Mouse (Mus musculus): Measurements from ENCODE around the gene Armc9. TPM values are rescaled to one million over a fixed set of nuclear protein-coding genes. Genes with fewer than 3 reads are reported as not detected.

Armc9 gene
- polyA plus RNA-seq, 1 experiment from 2014 or later, result 34.6 TPM

- WGBS, result 80% methylated on average over 10 of the region's 10 CpGs
- no peaks in the 10 kb centered on the region for H3K27me3 ChIP-seq
- H3K4me2 ChIP-seq (replicated peaks), result no peak overlapping the region
- no peaks in the 10 kb centered on the region for H3K4me1 ChIP-seq
- H3K36me3 ChIP-seq, result no peaks in the 10 kb centered on the region
- H3K27ac ChIP-seq (replicated peaks), result no peak overlapping the region
- no peaks in the 10 kb centered on the region for H3K9me3 ChIP-seq
- ATAC-seq (replicated peaks), result no peak
- no peak overlapping the region for H3K4me3 ChIP-seq
- H3K9ac ChIP-seq (replicated peaks), result no peak overlapping the region
Observed at GRCm38 (mm10) chr1:86235118-86235517, 80.5 kb downstream of the Armc9 start.

GRCm38 (mm10) chr1:86236442-86236841 lies 81.9 kb downstream of the Armc9 start:
- WGBS, result 60% methylated on average over 10 of the region's 10 CpGs
- Histone ChIP-seq H3K4me3 (no peak overlapping the region), H3K4me2 (replicated peaks) (no peak overlapping the region), H3K4me1 (no peaks in the 10 kb centered on the region), H3K9ac (replicated peaks) (no peak overlapping the region), H3K27ac (replicated peaks) (no peak overlapping the region), H3K27me3 (no peaks in the 10 kb centered on the region), H3K36me3 (no peaks in the 10 kb centered on the region), H3K9me3 (no peaks in the 10 kb centered on the region)
- no peak for ATAC-seq (replicated peaks)

GRCm38 (mm10) chr1:86239010-86239409 lies 84.4 kb downstream of the Armc9 start:
- H3K4me1 ChIP-seq, result no peaks in the 10 kb centered on the region
- no peak for ATAC-seq (replicated peaks)
- H3K36me3 ChIP-seq, result no peaks in the 10 kb centered on the region
- WGBS, result 83% methylated on average over 8 of the region's 8 CpGs
- no peak overlapping the region for H3K4me2 ChIP-seq (replicated peaks)
- no peaks in the 10 kb centered on the region for H3K27me3 ChIP-seq
- no peak overlapping the region for H3K4me3 ChIP-seq
- H3K9ac ChIP-seq (replicated peaks), result no peak overlapping the region
- no peaks in the 10 kb centered on the region for H3K9me3 ChIP-seq
- H3K27ac ChIP-seq (replicated peaks), result no peak overlapping the region

DNA sequence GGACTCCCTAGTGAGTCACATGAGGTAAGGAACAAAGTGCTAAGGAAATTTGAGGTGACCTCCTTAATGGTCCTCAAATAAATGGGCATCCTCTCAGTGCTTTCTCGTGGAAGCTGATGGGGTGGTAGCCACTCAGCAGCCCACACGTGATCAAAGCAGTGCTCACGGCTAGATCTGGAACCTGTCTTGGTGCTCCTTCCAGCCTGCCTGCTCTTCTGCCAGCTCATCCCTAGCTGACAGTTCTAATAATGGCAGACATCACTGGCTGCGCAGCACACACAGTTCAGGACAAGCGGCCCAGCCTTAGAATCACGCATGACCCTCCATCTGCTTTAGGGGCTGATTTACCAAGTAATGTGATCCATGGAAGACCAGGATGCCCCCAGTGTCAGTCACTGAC lies 85.3 kb downstream of the Armc9 start:
- H3K4me2 ChIP-seq (replicated peaks), result no peak overlapping the region

GRCm38 (mm10) chr1:86240959-86241358 lies 86.4 kb downstream of the Armc9 start:
- no peak for ATAC-seq (replicated peaks)
- 61% methylated on average over 2 of the region's 2 CpGs for WGBS
- Histone ChIP-seq H3K4me3 (no peak overlapping the region), H3K4me2 (replicated peaks) (no peak overlapping the region), H3K27ac (replicated peaks) (no peak overlapping the region), H3K36me3 (peaks cover 2% of the 10 kb centered on the region; the same call in 1 of the 2 replicates), H3K4me1 (no peaks in the 10 kb centered on the region), H3K27me3 (no peaks in the 10 kb centered on the region), H3K9me3 (no peaks in the 10 kb centered on the region), H3K9ac (replicated peaks) (no peak overlapping the region)

More for the DNA sequence above, 85.3 kb downstream of the Armc9 start:
- Histone ChIP-seq H3K27ac (replicated peaks) (no peak overlapping the region), H3K36me3 (peaks cover 2% of the 10 kb centered on the region; the same call in 1 of the 2 replicates), H3K27me3 (no peaks in the 10 kb centered on the region), H3K4me1 (no peaks in the 10 kb centered on the region), H3K9ac (replicated peaks) (no peak overlapping the region), H3K9me3 (no peaks in the 10 kb centered on the region), H3K4me3 (no peak overlapping the region)
- ATAC-seq (replicated peaks), result no peak
- 91% methylated on average over 6 of the region's 6 CpGs for WGBS

- no peak for ATAC-seq (replicated peaks)
- Histone ChIP-seq H3K36me3 (peaks cover 5% of the 10 kb centered on the region; the same call in 1 of the 2 replicates), H3K4me1 (no peaks in the 10 kb centered on the region), H3K9ac (replicated peaks) (no peak overlapping the region), H3K4me3 (no peak overlapping the region), H3K27ac (replicated peaks) (no peak overlapping the region), H3K4me2 (replicated peaks) (no peak overlapping the region), H3K9me3 (no peaks in the 10 kb centered on the region), H3K27me3 (no peaks in the 10 kb centered on the region)
- 90% methylated on average over 6 of the region's 6 CpGs for WGBS
Observed at GRCm38 (mm10) chr1:86243490-86243889, 88.9 kb downstream of the Armc9 start.

DNA sequence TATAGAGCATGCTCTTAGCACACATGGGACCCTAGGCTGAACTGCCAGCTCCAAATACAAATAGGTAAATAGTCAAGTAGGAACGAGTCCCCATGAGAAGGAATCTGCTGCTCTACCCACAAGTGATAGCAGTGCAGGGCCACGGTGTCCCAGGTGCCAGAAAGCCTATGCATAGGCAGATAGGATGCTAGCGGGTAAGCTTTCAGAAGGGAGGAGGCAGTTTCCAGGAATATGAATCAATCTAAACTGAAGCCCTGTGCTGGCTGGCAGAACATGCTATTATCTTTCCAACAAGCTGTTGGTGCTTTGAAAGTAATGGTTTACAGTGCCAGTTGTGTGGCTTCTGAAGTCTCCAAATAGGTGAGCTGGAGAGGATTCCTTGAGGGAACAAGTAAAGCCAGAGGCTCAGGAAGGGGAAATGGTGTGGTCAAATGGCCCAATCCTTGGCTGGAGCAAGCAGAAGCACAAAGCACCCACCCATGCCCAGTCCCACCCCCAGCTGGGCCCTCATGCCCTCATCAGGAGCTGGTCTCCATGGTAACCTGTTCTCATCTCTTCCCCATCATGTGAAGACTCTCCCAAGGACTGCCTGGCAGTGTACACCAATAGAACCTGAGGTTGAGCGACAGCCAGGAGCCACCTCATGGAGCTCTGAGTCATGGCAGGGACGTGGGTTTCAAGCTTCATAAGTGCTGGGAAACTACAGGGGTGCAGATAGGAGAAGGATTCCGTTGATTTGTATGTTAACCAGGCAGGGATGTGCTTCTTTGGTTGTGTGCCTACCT lies 90.9 kb downstream of the Armc9 start:
- no peak overlapping the region for H3K4me3 ChIP-seq
- H3K27ac ChIP-seq (replicated peaks), result no peak overlapping the region
- H3K4me1 ChIP-seq, result no peaks in the 10 kb centered on the region
- H3K9ac ChIP-seq (replicated peaks), result no peak overlapping the region
- no peak for ATAC-seq (replicated peaks)
- H3K36me3 ChIP-seq, result peaks cover 10% of the 10 kb centered on the region; the same call in 1 of the 2 replicates
- H3K4me2 ChIP-seq (replicated peaks), result no peak overlapping the region
- no peaks in the 10 kb centered on the region for H3K9me3 ChIP-seq
- H3K27me3 ChIP-seq, result no peaks in the 10 kb centered on the region
- 92% methylated on average over 6 of the region's 6 CpGs for WGBS

DNA sequence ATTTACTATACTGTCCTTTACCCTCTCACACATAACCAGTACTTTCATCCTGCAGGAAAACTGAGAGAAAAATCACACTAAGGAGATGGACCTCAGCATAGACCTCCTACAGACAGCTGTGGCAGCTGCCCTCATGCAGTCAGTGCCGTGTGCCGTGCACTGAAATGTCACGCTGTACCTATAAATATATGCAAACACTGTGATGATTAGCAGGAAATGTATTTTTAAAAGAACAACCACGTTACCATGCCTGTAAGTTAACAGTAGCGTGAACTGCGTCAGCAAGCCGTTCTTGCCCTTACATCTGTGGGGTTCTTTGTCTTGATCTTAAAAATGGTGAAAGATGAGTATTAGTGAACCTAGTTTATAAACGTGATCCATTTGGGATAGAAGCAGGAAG lies 98.8 kb downstream of the Armc9 start:
- 92% methylated on average over 8 of the region's 8 CpGs for whole genome bisulfite sequencing
- H3K27me3 ChIP-seq, result no peaks in the 10 kb centered on the region
- no peak overlapping the region for H3K4me2 ChIP-seq (replicated peaks)
- no peaks in the 10 kb centered on the region for H3K4me1 ChIP-seq
- H3K4me3 ChIP-seq, result no peak overlapping the region
- ATAC-seq (replicated peaks), result no peak
- peaks cover 9% of the 10 kb centered on the region; the same call in 1 of the 2 replicates for H3K36me3 ChIP-seq
- H3K9me3 ChIP-seq, result no peaks in the 10 kb centered on the region
- no peak overlapping the region for H3K9ac ChIP-seq (replicated peaks)
- H3K27ac ChIP-seq (replicated peaks), result no peak overlapping the region

- Histone ChIP-seq H3K4me1 (no peaks in the 10 kb centered on the region), H3K4me2 (replicated peaks) (no peak overlapping the region), H3K4me3 (no peak overlapping the region), H3K36me3 (0 out of 2 replicates have a peak, but pooled peaks cover 4% of the 10 kb centered on the region), H3K27ac (replicated peaks) (no peak overlapping the region), H3K9me3 (no peaks in the 10 kb centered on the region), H3K9ac (replicated peaks) (no peak overlapping the region), H3K27me3 (no peaks in the 10 kb centered on the region)
- no peak for ATAC-seq (replicated peaks)
- WGBS, result 85% methylated on average over 4 of the region's 4 CpGs
Observed at GRCm38 (mm10) chr1:86256311-86256710, 101.7 kb downstream of the Armc9 start.

DNA sequence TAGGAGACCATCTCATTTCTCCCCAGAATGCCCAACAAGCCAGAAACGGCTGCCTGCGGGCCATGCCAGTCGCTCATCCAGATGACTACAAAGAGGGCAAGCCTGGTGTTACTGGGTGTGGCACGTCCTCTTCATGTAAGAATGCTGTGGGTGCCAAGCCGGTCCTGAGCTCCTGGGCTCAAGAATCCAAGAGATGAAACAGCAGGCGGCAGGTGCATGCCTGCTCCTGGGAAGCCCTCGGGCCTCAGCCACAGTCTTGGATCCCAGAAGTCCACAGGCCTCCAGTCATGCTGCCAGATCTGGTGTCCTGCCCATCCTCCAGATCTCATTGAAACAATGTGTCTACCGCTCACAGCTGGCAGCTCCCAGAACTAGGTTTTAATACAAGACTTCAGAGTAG lies 102.6 kb downstream of the Armc9 start:
- H3K9ac ChIP-seq (replicated peaks), result no peak overlapping the region
- H3K4me2 ChIP-seq (replicated peaks), result no peak overlapping the region
- H3K36me3 ChIP-seq, result 0 out of 2 replicates have a peak, but pooled peaks cover 4% of the 10 kb centered on the region
- no peaks in the 10 kb centered on the region for H3K4me1 ChIP-seq
- no peak overlapping the region for H3K4me3 ChIP-seq
- no peak overlapping the region for H3K27ac ChIP-seq (replicated peaks)
- WGBS, result 91% methylated on average over 8 of the region's 8 CpGs
- no peak for ATAC-seq (replicated peaks)
- no peaks in the 10 kb centered on the region for H3K9me3 ChIP-seq
- no peaks in the 10 kb centered on the region for H3K27me3 ChIP-seq

DNA sequence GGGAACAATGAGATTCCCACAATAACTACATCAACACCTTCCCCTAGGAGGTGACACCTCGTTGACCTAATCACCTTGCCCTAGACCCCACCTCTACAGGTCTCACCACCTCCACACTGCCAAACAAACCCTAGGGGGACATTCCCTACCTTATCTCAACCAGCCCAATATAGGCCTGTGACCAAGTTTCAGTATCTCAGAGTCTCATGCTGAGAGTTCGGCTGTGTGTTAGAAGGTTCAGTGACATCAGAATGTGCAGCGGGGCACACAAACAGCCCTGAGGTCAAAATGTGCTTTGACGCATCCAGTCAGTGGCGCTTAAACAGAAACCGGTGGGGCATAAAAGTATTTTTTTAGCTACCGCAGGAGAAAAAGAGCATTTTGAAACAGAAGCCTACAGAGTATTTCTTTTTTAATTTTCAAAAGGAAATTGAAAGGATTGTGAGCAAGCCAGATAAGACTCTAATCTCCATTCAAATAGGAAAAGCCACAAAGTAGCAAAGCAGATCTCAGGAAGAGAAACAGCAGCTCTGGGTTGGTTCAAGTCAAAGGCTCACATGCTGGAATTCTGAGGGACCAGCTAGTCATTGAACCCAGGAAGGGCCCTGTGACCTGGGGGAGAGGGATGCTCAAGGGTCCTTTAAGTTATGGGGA lies 103.7 kb downstream of the Armc9 start:
- Histone ChIP-seq H3K9ac (replicated peaks) (no peak overlapping the region), H3K27me3 (no peaks in the 10 kb centered on the region), H3K4me1 (no peaks in the 10 kb centered on the region), H3K36me3 (0 out of 2 replicates have a peak, but pooled peaks cover under 1% of the 10 kb centered on the region), H3K9me3 (no peaks in the 10 kb centered on the region), H3K4me3 (no peak overlapping the region), H3K27ac (replicated peaks) (no peak overlapping the region), H3K4me2 (replicated peaks) (no peak overlapping the region)
- ATAC-seq (replicated peaks), result no peak
- WGBS, result 73% methylated on average over 7 of the region's 7 CpGs

DNA sequence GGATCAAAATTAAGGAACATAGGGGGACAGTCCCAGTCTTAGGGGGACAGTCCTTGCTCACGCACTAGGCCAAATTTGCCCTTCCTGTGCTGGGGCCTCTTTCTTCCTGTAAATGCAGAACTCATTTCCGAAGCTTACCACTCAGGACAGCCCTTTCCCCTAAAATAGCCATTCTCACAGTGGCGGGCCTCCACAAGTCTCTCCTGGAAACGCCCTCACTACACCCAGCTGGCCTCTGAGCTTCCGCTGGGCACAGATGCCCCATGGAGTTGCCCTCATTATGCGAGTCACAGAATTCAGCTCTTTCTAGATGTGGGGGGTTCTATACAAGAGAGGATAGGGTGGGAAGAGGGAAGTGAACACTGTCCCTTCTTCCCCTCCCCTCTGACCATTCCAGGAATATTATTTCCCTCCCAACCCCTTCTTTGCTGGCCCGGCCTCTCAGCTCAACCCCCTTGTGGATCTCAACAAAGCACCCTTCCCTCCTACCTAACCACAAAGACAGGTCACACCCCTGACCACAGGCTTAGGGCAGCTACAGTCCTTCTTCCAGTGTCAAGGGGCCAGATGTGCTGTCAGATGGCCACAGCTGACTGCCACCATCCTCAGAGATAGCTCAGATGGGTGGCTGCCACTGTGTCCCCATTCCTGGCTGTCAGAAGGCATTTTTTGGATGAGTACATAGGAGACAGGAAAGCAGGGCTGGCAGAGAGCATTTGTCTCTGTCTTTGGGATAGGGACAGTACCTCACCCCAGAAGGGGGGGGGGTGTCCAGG lies 109.2 kb downstream of the Armc9 start:
- WGBS, result 58% methylated on average over 7 of the region's 7 CpGs
- ATAC-seq (replicated peaks), result no peak
- Histone ChIP-seq H3K27me3 (no peaks in the 10 kb centered on the region), H3K4me1 (no peaks in the 10 kb centered on the region), H3K27ac (replicated peaks) (no peak overlapping the region), H3K9me3 (no peaks in the 10 kb centered on the region), H3K9ac (replicated peaks) (no peak overlapping the region), H3K4me2 (replicated peaks) (no peak overlapping the region), H3K4me3 (no peak overlapping the region), H3K36me3 (no peaks in the 10 kb centered on the region)
